Mouse (Mus musculus) heart, adult 8-10 months (tissue): ENCODE measurements around the gene Olfr780. TPM values are rescaled to one million over a fixed set of nuclear protein-coding genes. Genes with fewer than 3 reads are reported as not detected.
"Not testable (repeated sequence)": the region's sequence is repeated elsewhere in the genome, so short reads cannot be mapped to it uniquely, and the experiment has no call there.

ENCODE experiments used
- DNase-seq: peaks from one replicate; pipeline ENCODE4 v3.0.0; 2022; ENCODE audit warnings: low spot score
- total RNA-seq, 4 experiments: library from RNA; stranded (reverse); gene quantifications; 2 replicates each; pipeline ENCODE4 v1.2.4; 2022

Olfr780 gene
- not detected for total RNA-seq

GRCm38 (mm10) chr10:129317817-129318216 is at the start of gene Olfr780:
TSS of gene Olfr780 (plus strand) at chr10:129318117.
- no peak for DNase-seq

DNA sequence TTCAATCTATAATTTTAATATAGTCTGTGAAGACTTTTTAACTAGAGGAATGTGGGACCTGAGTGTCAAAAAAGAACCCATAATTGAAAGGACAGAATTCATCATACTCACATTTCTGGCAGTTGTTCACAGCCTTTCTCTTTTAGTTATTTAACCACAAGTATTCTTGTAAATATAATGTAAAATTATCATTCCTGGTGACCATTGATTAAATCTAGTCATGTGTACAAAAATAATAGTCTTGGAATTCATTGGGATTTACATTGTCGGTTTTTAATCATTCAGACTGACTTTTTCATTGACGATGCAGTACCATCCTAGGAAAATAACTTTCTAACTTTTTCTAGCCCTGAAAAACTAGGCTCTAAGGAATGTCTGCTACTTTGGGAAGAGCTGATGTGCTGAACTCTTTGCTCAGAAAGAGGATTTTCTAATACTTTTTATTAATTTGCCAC is 46.8 kb upstream of the Olfr780 start, which contains the start of gene Olfr777:
Gene Olfr777, minus strand, starts transcription at position 405 of the 455 bp plus-strand sequence.
- DNase-seq, result no peak

GRCm38 (mm10) chr10:129312973-129313372 is 4.9 kb upstream of the Olfr780 start:
- DNase-seq, result not testable (repeated sequence)

DNA sequence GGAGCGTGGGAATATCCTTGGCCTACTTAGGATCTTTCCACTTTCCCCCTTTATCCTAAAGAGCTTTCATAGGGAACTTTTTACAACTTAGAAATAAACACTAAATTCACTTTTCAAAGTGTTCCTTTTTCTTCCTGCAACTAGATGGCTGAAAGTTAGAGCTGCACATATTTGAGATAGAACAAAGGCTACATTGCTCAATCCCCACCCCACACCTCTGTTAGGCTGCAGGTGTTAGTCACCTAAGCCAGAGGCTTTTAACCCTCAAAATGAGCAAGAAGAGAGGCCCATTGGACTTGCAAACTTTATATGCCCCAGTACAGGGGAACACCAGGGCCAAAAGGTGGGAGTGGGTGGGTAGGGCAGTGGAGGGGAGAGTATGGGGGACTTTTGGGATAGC is 4.4 kb upstream of the Olfr780 start:
- not testable (repeated sequence) for DNase-seq

DNA sequence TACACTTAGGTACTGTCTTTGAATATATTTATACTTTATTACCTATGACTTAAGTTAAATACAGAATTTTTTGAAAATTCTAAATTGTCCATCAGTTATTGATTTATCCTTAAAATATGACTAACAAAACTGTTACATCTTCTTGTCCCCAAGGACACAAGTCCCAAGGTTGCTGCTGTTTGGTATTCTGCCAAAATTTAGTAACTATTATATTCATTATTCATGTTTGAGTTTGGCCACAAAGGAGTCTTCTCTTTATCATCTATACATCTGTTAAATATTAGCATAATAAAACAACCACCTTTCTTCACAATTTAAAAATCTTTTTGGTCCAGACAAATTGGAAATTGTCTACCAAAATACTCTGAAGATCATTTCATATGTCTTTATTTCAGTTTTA is 10.6 kb downstream of the Olfr780 start, which contains the start of gene Olfr781:
Gene Olfr781, plus strand, starts transcription at position 301 of the 400 bp plus-strand sequence.
- DNase-seq, result no peak

- no peak for DNase-seq
Measured at GRCm38 (mm10) chr10:129348550-129348949, 30.6 kb downstream of the Olfr780 start, which contains the start of gene Olfr782. TSS of gene Olfr782 (plus strand) at chr10:129348850.

DNA sequence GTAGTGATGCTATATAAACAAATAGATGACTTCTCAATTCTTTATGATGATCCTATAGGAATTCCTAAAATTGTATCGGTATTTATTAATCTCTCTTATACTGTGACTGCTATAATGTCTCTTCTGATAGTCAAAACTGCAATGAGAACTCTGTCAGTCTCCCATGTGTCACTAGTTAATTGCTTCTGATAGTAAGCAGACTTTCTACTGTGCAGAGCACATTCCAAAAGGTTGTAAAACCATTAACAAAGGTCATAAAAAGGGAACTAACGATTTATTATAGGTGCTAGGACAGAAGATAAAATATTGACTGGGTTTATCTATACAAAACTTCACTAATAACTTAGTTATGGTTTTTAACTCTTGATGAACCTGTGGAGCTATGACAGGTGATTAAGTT is 34.6 kb downstream of the Olfr780 start:
- DNase-seq, result not testable (repeated sequence)

GRCm38 (mm10) chr10:129356496-129356895 is 38.6 kb downstream of the Olfr780 start:
- DNase-seq, result not testable (repeated sequence)

DNA sequence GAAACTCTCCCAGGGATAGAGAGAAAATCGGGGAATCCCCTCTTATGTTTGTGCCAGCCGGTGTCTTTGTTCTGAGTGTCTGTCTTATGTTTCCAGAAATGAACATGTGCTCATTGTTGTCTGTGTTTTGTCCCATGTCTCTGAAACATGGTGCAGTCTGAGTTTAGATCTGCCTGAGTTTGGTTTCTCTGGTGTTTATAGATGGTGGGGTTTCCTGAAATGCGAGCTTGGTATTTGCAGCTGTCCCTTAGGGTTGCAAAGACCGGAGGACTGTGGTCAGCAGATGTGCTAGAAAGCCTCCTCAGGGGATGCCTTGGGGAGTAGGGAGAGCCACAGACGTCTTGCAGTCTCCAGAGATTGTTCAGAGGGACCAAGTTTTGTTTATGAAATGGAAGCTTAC is 39.4 kb downstream of the Olfr780 start:
- DNase-seq, result no peak

Other genes with a start within 250 kb of the Olfr780 start
- gene Olfr766-ps1, start 249.1 kb upstream of the Olfr780 start, total RNA-seq, result not detected
- gene Olfr767, start 235.2 kb upstream of the Olfr780 start, total RNA-seq, result not detected
- gene Olfr768, start 218.7 kb upstream of the Olfr780 start, total RNA-seq, result not detected
- gene Olfr769, start 200.3 kb upstream of the Olfr780 start, total RNA-seq, result not detected
- not detected for gene Olfr770, start 179.1 kb upstream of the Olfr780 start, total RNA-seq
- gene Olfr771, start 153.4 kb upstream of the Olfr780 start, total RNA-seq, result not detected
- not detected for gene Olfr772, start 140.2 kb upstream of the Olfr780 start, total RNA-seq
- not detected for gene Olfr773, start 130.7 kb upstream of the Olfr780 start, total RNA-seq
- gene Olfr774, start 81.9 kb upstream of the Olfr780 start, total RNA-seq, result not detected
- not detected for gene Olfr775, start 69.7 kb upstream of the Olfr780 start, total RNA-seq
- not detected for gene Olfr776, start 59.0 kb upstream of the Olfr780 start, total RNA-seq
- not detected for gene Olfr777, start 46.6 kb upstream of the Olfr780 start, total RNA-seq
- gene Olfr781, start 10.7 kb downstream of the Olfr780 start, total RNA-seq, result not detected
- gene Olfr782, start 30.7 kb downstream of the Olfr780 start, total RNA-seq, result not detected
- not detected for gene Olfr784, start 66.0 kb downstream of the Olfr780 start, total RNA-seq
- not detected for gene Olfr785, start 87.3 kb downstream of the Olfr780 start, total RNA-seq
- not detected for gene Olfr786, start 109.2 kb downstream of the Olfr780 start, total RNA-seq
- gene Olfr787, start 143.7 kb downstream of the Olfr780 start, total RNA-seq, result not detected
- gene Olfr788, start 152.9 kb downstream of the Olfr780 start, total RNA-seq, result not detected
- not detected for gene Olfr789, start 166.6 kb downstream of the Olfr780 start, total RNA-seq
- not detected for gene Olfr790, start 180.4 kb downstream of the Olfr780 start, total RNA-seq
- not detected for gene Olfr791, start 203.7 kb downstream of the Olfr780 start, total RNA-seq
- gene Olfr792, start 221.0 kb downstream of the Olfr780 start, total RNA-seq, result not detected
- gene Olfr794, start 249.5 kb downstream of the Olfr780 start, total RNA-seq, result not detected